Mouse (Mus musculus) cerebellum, adult 8-10 months (tissue): ENCODE data around the gene Klk4.

Experiments
- DNase-seq: peaks from one replicate; pipeline ENCODE4 v3.0.0; 2022

Gene Klk4

GRCm38 (mm10) chr7:43880912-43881311 lies at the start of gene Klk4:
TSS of gene Klk4 (plus strand) at chr7:43881160.
- DNase-seq, result no peak

DNA sequence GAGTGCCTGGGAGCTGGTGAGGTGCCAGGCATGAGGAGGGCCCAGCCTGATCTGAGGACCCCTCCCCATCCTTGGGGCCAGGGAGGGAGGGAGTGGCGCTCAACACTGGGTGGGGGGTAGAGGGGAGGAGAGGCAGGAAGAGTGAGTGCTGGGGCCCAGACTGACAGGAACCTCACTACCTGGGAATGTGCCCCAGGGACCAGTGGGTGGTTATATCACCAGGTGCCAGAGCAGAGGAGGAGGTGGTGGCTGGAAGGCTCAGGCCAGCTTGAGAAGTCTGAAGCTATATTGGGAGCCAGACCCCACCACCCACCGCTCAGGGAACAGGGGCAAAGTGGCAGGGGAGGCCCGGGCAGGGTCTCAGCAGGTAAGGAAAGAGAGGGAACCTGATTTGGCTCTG lies 39.3 kb upstream of the Klk4 start, which contains the start of gene Klk5:
TSS of gene Klk5 (plus strand) at position 271 of the 400 bp plus-strand sequence.
- no peak for DNase-seq

DNA sequence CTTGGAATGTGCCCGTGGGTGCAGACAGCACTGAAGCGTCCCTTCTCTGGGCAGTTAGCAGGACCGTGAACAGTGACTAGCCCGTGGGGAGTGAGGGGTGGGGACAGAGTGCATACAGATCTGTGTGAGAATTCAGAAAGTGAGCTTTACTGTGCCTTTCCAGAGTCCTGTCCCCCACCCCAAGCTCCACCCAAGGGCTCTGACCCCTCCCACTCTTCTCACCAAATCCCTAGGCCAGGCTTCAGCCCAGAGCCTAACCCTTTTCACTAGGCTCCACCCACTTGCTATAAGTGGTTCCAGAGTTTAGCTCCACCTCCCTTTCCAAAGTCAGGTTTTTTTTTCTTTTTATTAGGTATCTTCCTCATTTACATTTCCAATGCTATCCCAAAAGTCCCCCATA lies 37.2 kb upstream of the Klk4 start:
- no peak for DNase-seq

DNA sequence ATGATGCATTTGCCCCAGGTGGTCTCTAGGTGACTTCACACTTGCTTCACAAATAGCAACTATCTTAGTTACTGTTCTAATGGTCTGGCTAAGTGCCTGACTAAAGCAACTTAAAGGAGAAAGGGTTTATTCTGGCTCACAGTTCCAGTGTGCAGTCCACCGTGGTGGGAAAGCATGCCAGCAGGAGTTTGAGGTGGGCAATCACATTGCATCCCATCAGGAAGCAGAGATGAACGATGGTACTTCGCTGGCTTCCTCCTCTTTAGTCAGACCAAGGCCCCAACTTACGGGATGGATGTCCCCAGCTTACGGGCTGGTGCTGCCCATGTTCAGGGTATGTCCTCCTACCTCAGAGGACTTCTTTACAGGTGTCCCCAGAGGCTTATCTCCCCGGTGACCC lies 29.3 kb upstream of the Klk4 start:
- DNase-seq, result no peak

DNA sequence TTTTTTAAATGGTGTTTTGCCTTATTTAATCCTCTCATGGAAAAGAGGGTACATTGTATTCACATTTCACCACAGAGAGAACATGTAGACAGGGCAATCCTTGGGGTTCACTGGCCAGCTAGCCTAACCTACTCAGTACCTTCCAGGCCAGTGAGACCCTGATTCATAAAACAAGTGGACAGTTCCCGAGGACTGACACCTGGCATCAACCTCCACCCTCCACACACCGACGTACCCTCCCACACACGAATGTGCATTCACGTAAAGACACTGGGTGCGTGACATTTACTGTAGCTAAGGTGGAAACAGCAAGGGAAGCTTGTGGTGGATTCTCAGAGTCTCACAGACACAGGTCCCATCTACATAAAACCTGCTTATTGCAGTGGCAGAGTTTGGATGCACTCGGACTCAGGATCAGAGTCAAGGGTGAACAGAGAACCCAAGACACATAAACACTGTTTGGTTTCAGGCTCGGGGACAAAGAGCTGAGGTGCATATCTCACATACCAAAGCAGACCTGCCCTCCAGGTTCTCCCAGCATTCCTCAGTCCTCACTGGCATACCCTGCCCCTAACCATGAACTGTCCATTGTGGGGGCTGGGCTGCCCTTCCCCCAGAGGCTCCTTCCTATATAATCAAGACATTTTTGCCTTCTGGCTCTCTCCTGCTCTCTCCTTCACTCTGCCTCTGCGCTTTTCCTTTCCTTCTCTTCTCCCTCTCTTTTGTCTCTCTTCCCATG lies 26.1 kb upstream of the Klk4 start:
- DNase-seq, result no peak

DNA sequence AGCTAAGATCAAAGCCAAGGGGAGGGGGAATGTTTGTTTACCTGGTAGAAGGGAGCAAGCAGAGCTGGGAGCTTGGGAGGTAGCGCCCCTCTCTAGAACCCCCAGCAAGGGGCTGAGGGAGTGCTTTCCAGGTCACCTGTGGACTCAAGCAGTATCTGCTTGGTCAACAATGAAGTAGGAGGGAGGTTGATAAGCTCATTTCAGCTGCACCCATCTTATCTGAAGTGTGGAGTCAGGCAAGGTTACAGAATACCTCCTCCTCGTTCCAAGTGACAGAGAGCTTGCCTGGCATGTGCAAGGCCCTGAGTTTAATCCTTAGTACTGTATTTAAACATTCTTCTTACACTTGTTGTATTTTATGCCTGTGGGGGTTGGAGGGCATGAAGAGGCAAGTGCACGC lies 25.3 kb upstream of the Klk4 start:
- DNase-seq, result no peak

GRCm38 (mm10) chr7:43856307-43856706 lies 24.7 kb upstream of the Klk4 start:
- no peak for DNase-seq

DNA sequence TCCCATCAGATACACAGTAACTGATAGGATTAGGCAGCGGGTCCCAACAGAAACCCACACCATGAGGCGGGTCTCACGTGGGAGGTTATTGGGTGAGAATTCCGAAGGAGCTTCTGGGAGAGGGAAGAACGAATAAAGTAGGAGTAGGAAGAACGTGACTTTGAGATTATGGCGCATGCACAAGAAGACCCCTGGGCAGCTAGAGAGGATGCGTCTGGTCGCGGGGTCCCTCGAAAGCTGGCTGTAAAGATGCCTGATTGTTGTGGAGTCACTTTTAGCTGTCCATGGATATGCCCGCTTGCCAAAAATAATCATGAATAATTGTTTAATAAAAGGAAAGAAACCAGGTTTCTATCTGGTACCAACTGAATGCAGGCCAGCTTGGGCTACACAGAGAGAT lies 23.5 kb upstream of the Klk4 start:
- no peak for DNase-seq

DNA sequence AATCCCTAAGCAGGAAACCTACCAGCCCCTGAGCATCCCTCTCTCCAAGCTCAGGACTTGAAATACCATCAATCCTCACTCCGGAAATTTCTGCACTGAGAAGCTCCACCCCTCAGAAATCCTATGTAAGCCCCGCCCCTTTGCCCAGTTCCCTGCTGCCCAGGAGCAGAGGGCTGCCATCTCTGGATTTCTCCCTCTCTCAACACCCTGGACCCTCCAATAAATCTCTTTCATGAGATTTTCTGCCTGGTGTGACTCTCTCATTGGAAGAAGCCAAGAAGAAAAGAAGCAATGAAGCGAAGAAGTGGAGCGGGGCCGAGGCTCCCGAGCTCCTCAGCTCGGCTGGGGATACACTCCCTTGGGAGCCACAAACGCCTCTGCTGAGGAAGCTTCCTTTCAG lies 20.5 kb upstream of the Klk4 start:
- DNase-seq, result no peak

DNA sequence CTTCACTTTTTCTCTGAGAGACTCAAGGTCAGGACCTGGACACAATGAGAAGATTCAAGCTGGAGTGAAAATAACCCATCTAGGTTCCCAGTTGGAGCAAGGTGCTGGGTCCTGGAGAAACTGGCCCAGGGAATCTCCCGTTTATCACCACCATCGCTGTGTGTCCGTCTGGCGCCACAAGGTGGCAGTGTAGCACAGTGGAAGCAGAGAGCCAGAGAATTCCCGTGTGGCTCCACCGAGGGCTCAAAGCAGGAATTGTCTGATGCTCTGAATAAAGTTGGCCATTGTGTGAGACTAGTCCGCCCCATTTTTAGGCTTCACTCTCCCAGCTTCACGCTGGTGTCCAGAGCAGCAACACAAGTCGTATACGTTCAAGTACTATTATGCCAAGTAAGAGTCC lies 7.7 kb upstream of the Klk4 start:
- DNase-seq, result peak; percentile 18

GRCm38 (mm10) chr7:43873674-43874073 lies 7.3 kb upstream of the Klk4 start:
- DNase-seq, result no peak

DNA sequence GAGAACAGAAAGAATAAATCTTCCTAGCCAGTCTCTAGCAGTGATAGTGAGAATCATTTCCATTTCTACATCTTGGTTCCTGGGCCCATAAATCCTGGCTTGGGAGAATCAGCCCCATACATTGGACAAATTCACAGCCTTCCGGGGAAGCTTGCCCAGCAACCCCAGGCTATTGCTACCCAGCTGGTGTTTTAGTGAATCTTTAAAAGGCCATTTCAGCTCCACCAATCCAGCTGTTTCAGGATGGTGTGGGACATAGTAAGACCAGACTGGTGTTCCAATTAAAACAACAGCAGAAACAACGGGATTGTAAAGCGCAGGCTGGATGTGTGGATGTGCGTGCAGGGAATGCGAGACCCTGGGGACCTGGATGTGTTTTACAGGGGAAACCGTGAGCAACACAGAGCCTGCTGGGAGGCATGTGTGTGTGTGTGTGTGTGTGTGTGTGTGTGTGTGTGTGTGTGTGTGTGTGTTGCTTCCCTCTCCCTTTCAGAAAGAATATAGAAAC lies 6.0 kb upstream of the Klk4 start:
- DNase-seq, result no peak

GRCm38 (mm10) chr7:43876444-43876843 lies 4.5 kb upstream of the Klk4 start:
- DNase-seq, result no peak

DNA sequence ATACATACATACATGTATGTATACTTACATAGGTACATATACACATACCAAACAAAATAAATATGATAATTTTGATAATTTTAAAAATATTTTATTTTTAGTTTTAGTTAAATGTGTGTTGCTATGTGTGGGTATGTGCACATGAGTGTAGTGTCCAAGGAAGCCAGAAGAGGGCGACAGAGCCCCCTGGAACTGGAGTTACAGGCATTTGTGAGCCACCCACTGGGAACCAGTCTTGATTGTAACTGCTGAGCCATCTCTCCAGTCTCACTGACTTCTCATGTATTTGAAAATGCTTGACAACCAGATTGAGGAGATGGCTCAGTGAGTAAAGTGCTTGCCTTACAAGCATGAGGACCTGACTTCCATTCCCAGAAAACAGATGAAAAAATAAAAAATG lies 2.7 kb upstream of the Klk4 start:
- DNase-seq, result no peak

DNA sequence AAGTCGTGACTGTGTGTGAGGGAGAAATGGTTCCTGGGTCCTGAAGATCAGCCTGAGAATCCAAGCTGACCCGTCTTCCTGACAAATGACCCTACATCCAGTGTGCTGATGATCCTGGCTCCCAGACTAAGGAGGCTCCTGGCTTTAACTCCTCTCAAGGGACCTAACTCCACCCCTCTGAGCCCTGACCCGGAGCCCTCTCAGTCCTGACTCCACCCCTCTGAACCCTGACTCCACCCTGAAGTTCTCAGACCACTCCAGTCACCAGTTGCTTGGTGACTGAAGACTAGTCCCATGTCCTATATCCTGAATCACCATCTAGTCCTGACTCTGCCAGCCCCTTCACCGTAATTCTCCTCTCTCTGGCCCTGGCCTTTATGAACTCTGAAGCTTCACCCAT lies 1.4 kb downstream of the Klk4 start:
- no peak for DNase-seq

DNA sequence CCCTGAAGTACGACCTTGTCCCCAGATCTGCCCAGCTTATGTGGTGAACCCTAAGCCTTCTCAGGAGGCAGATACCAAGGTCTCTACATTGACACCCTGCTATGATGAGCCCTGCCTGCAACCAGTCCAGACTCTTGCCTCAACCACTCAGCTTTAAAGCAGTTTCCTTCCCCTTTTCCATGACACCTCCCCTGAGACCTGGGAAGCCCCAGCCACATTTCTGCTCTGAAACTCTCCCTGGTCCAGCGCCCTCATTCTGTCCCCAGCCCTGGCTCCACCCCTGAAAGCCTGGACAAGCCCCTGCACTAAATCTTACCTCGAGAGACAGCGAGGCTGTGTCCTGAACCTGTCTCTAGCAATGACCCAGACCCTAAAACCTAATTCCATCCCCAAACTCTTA lies 1.9 kb downstream of the Klk4 start:
- DNase-seq, result no peak

- no peak for DNase-seq
Measured at GRCm38 (mm10) chr7:43883547-43883946, 2.6 kb downstream of the Klk4 start.

- no peak for DNase-seq
Measured at GRCm38 (mm10) chr7:43891365-43891764, 10.4 kb downstream of the Klk4 start.

DNA sequence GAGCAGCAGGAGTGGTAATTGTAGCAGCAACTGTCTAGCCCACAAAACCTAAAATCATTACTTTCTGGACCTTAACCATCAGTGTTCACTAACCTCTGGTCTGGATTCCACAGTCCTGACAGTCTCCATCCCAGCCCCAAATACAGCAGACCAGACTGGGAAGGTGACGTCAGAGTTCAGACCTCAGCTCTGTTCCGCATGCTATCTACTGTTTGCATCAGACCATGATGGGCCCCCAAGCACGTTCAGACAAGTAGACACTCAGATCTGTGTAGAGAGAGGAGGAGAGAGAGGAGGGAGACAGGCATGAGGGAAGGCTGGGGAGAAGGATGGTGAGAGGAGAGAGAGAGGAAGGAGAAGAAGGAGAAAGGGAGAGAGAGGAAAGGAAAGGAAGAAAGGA lies 10.8 kb downstream of the Klk4 start:
- DNase-seq, result no peak

GRCm38 (mm10) chr7:43894836-43895235 lies 13.9 kb downstream of the Klk4 start:
- DNase-seq, result peak; percentile 66

DNA sequence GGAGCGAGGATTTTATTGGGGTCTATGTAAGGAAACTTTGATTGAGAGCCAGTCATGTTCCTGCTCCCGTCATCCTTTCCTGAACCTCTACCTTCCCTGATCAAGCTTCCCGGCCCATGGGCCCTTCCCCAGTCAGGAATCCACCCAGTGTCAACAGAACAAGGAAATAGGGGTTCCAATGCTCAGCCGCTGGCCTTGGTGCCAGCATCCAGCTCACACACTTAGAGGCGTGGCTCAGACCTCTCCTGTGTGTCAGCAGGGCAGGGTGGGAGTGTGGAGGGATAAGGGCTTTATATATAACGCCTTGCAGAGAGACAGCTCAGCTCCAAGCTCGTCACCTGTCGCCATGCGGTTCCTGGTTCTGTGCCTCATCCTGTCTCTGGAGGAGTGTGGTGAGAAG lies 33.9 kb downstream of the Klk4 start:
- DNase-seq, result no peak

DNA sequence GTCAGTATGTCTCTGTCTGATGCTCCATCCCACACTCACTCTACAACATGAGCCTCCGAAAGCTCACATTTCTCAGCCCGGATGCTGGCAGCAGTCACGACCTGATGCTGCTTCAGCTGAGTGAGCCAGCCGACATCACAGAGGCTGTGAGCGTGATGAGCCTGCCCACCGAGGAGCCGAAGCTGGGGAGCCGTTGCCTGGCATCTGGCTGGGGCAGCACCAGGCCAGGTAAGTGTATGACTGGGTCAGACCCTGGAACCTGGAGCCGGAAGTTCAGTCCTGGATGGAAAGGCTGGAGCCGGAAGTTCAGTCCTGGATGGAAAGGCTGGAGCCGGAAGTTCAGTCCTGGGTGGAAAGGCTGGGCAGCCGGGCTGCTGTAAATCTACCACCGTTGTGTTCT lies 37.5 kb downstream of the Klk4 start:
- no peak for DNase-seq

- DNase-seq, result no peak
Measured at GRCm38 (mm10) chr7:43918871-43919270, 37.9 kb downstream of the Klk4 start.

DNA sequence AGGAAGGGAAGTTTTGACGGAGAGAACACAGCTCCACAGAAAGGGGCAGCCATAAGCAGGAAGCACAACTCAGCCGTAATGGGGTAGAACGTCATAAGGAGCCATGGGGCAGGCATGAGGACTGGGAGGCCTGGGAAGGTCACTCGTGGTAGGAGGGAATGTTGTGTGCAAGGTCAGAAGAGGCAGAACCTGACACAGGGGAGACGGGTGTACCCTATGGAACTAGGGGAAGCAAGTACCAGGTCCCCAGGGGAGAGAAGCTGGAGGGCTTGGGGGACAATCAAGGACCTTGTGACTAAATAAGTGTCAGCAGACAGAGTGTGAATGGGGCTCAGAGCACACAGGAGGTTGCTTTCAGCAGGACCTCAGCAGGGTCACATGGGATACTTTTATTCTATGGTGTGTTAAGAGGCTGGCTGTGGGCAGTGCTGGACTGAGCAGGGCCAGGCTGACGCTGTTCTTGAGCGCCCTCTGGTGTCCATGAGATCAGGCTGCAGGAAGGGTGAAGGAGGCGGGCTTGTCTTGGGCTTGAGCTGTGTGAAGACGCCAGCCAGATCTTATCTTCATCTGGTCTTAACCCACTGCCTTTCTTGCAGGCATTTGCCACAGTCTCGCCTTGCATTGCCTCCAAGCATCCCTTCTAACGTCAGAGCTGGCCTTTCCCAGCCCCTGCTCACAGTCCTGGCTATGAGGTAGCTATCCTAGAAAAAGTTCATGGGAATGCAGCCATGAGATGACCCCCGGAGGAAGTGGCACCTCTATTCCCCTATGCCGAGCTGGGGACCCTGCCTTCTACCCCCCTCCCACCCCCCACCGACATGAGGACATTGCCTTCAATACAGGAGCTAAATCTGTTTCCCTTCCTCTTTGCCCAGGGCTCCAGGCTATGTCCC lies 38.8 kb downstream of the Klk4 start:
- peak; percentile 31 for DNase-seq
